Mouse (Mus musculus): ENCODE results near the gene Pgm5. TPM values are rescaled to one million over a fixed set of nuclear protein-coding genes. Genes with fewer than 3 reads are reported as not detected.
A peak's percentile ranks its signal among the peaks of the same experiment; 100 is the strongest.

Pgm5 gene
- polyA plus RNA-seq, 1 experiment from 2014 or later: 0.35 TPM

- H3K27ac ChIP-seq: no peak overlapping the region
These were observed 108.6 kb downstream of the Pgm5 start for GRCm38 (mm10) chr19:24752873-24753538.

GRCm38 (mm10) chr19:24746266-24746875 is 115.3 kb downstream of the Pgm5 start:
- Histone ChIP-seq H3K4me3 (no peak overlapping the region), H3K4me2 (no peak overlapping the region), H3K27me3 (no peaks in the 10 kb centered on the region), H3K36me3 (ENCODE audit: poor library complexity, severe bottlenecking) (no peaks in the 10 kb centered on the region), H3K27ac (no peak overlapping the region), H3K9ac (no peak overlapping the region), H3K4me1 (no peaks in the 10 kb centered on the region), H3K9me3 (replicated peaks) (no peaks in the 10 kb centered on the region)
- WGBS: 90% methylated on average over 4 of the region's 4 CpGs
- no peak for ATAC-seq

More at GRCm38 (mm10) chr19:24752873-24753538, 108.6 kb downstream of the Pgm5 start:
- Histone ChIP-seq H3K4me2 (no peak overlapping the region), H3K36me3 (ENCODE audit: poor library complexity, severe bottlenecking) (no peaks in the 10 kb centered on the region), H3K27me3 (no peaks in the 10 kb centered on the region), H3K9me3 (replicated peaks) (no peaks in the 10 kb centered on the region), H3K9ac (no peak overlapping the region), H3K4me1 (peaks cover 12% of the 10 kb centered on the region), H3K4me3 (no peak overlapping the region)
- no peak for ATAC-seq
- WGBS: 89% methylated on average over 7 of the region's 7 CpGs

GRCm38 (mm10) chr19:24742606-24743005 is 119.0 kb downstream of the Pgm5 start:
- H3K36me3 ChIP-seq (ENCODE audit: poor library complexity, severe bottlenecking): no peaks in the 10 kb centered on the region
- no peak overlapping the region for H3K4me3 ChIP-seq
- H3K27ac ChIP-seq: no peak overlapping the region
- no peak overlapping the region for H3K9ac ChIP-seq
- no peaks in the 10 kb centered on the region for H3K9me3 ChIP-seq (replicated peaks)
- H3K27me3 ChIP-seq: no peaks in the 10 kb centered on the region
- H3K4me1 ChIP-seq: no peaks in the 10 kb centered on the region
- no peak for ATAC-seq
- H3K4me2 ChIP-seq: no peak overlapping the region
- WGBS: 71% methylated on average over 6 of the region's 6 CpGs

- Histone ChIP-seq H3K9ac (no peak overlapping the region), H3K36me3 (ENCODE audit: poor library complexity, severe bottlenecking) (no peaks in the 10 kb centered on the region), H3K9me3 (replicated peaks) (no peaks in the 10 kb centered on the region), H3K4me3 (no peak overlapping the region), H3K4me2 (no peak overlapping the region), H3K4me1 (peaks cover 13% of the 10 kb centered on the region), H3K27me3 (no peaks in the 10 kb centered on the region), H3K27ac (no peak overlapping the region)
- WGBS: 93% methylated on average over 3 of the region's 3 CpGs
- no peak for ATAC-seq
These were observed 122.9 kb downstream of the Pgm5 start for GRCm38 (mm10) chr19:24738786-24739185.

- Histone ChIP-seq H3K4me1 (peaks cover 13% of the 10 kb centered on the region), H3K4me2 (no peak overlapping the region), H3K36me3 (ENCODE audit: poor library complexity, severe bottlenecking) (no peaks in the 10 kb centered on the region), H3K27ac (no peak overlapping the region), H3K9me3 (replicated peaks) (no peaks in the 10 kb centered on the region), H3K9ac (no peak overlapping the region), H3K4me3 (no peak overlapping the region), H3K27me3 (no peaks in the 10 kb centered on the region)
- ATAC-seq: no peak
- WGBS: 90% methylated on average over 5 of the region's 5 CpGs
These were observed 123.6 kb downstream of the Pgm5 start for GRCm38 (mm10) chr19:24738026-24738425.

GRCm38 (mm10) chr19:24735484-24736128 is 126.0 kb downstream of the Pgm5 start:
- ATAC-seq: no peak
- H3K9me3 ChIP-seq (replicated peaks): no peaks in the 10 kb centered on the region
- H3K9ac ChIP-seq: no peak overlapping the region
- no peaks in the 10 kb centered on the region for H3K27me3 ChIP-seq
- H3K4me1 ChIP-seq: peaks cover 13% of the 10 kb centered on the region
- H3K27ac ChIP-seq: no peak overlapping the region
- no peak overlapping the region for H3K4me2 ChIP-seq
- 50% methylated on average over 6 of the region's 6 CpGs for WGBS
- H3K4me3 ChIP-seq: no peak overlapping the region
- no peaks in the 10 kb centered on the region for H3K36me3 ChIP-seq (ENCODE audit: poor library complexity, severe bottlenecking)

GRCm38 (mm10) chr19:24730661-24731060 is 131.0 kb downstream of the Pgm5 start:
- Histone ChIP-seq H3K4me2 (no peak overlapping the region), H3K36me3 (ENCODE audit: poor library complexity, severe bottlenecking) (no peaks in the 10 kb centered on the region), H3K9me3 (replicated peaks) (no peaks in the 10 kb centered on the region), H3K27ac (no peak overlapping the region), H3K4me3 (no peak overlapping the region), H3K9ac (no peak overlapping the region), H3K4me1 (peaks cover 7% of the 10 kb centered on the region), H3K27me3 (no peaks in the 10 kb centered on the region)
- WGBS: 77% methylated on average over 5 of the region's 5 CpGs
- no peak for ATAC-seq

- 84% methylated on average over 10 of the region's 10 CpGs for WGBS
- no peak for ATAC-seq
- no peaks in the 10 kb centered on the region for H3K27me3 ChIP-seq
- no peak overlapping the region for H3K9ac ChIP-seq
- H3K27ac ChIP-seq: no peak overlapping the region
- no peaks in the 10 kb centered on the region for H3K36me3 ChIP-seq (ENCODE audit: poor library complexity, severe bottlenecking)
- no peaks in the 10 kb centered on the region for H3K4me1 ChIP-seq
- H3K4me2 ChIP-seq: no peak overlapping the region
- H3K4me3 ChIP-seq: no peak overlapping the region
- no peaks in the 10 kb centered on the region for H3K9me3 ChIP-seq (replicated peaks)
These were observed 137.3 kb downstream of the Pgm5 start for GRCm38 (mm10) chr19:24724362-24724761.

- H3K9ac ChIP-seq: no peak overlapping the region
- no peak overlapping the region for H3K27ac ChIP-seq
- ATAC-seq: no peak
- no peaks in the 10 kb centered on the region for H3K27me3 ChIP-seq
- no peak overlapping the region for H3K4me3 ChIP-seq
- H3K4me2 ChIP-seq: no peak overlapping the region
- H3K4me1 ChIP-seq: no peaks in the 10 kb centered on the region
- no peaks in the 10 kb centered on the region for H3K36me3 ChIP-seq (ENCODE audit: poor library complexity, severe bottlenecking)
- H3K9me3 ChIP-seq (replicated peaks): no peaks in the 10 kb centered on the region
These were observed 141.2 kb downstream of the Pgm5 start for GRCm38 (mm10) chr19:24720448-24720847.

GRCm38 (mm10) chr19:24719504-24719903 is 142.2 kb downstream of the Pgm5 start:
- H3K4me2 ChIP-seq: no peak overlapping the region
- no peak overlapping the region for H3K4me3 ChIP-seq
- H3K36me3 ChIP-seq (ENCODE audit: poor library complexity, severe bottlenecking): no peaks in the 10 kb centered on the region
- no peak overlapping the region for H3K27ac ChIP-seq
- no peak for ATAC-seq
- H3K9me3 ChIP-seq (replicated peaks): no peaks in the 10 kb centered on the region
- WGBS: 76% methylated on average over 4 of the region's 4 CpGs
- H3K9ac ChIP-seq: no peak overlapping the region
- H3K27me3 ChIP-seq: no peaks in the 10 kb centered on the region
- no peaks in the 10 kb centered on the region for H3K4me1 ChIP-seq

- H3K4me2 ChIP-seq: no peak overlapping the region
- H3K36me3 ChIP-seq (ENCODE audit: poor library complexity, severe bottlenecking): no peaks in the 10 kb centered on the region
- no peak for ATAC-seq
These were observed 143.6 kb downstream of the Pgm5 start for GRCm38 (mm10) chr19:24718021-24718420.

GRCm38 (mm10) chr19:24716303-24717097 is 145.2 kb downstream of the Pgm5 start:
- no peaks in the 10 kb centered on the region for H3K36me3 ChIP-seq (ENCODE audit: poor library complexity, severe bottlenecking)
- no peak overlapping the region for H3K27ac ChIP-seq
- no peak overlapping the region for H3K4me2 ChIP-seq
- H3K4me3 ChIP-seq: no peak overlapping the region
- peak; percentile 33; the same call in 1 of the 2 replicates for ATAC-seq
- no peaks in the 10 kb centered on the region for H3K4me1 ChIP-seq
- no peaks in the 10 kb centered on the region for H3K9me3 ChIP-seq (replicated peaks)
- 83% methylated on average over 7 of the region's 7 CpGs for WGBS
- no peaks in the 10 kb centered on the region for H3K27me3 ChIP-seq
- H3K9ac ChIP-seq: no peak overlapping the region

More at GRCm38 (mm10) chr19:24718021-24718420, 143.6 kb downstream of the Pgm5 start:
- Histone ChIP-seq H3K9ac (no peak overlapping the region), H3K9me3 (replicated peaks) (no peaks in the 10 kb centered on the region), H3K4me3 (no peak overlapping the region), H3K4me1 (no peaks in the 10 kb centered on the region), H3K27me3 (no peaks in the 10 kb centered on the region), H3K27ac (no peak overlapping the region)
- 86% methylated on average over 1 of the region's 1 CpGs for WGBS

Data from forebrain, embryonic 13.5 days (tissue).